Mouse (Mus musculus) activated CD4-positive, CD25-positive, alpha-beta regulatory T cell (primary cell): Measurements from ENCODE around the gene Itfg1. TPM values are rescaled to one million over a fixed set of nuclear protein-coding genes. Genes with fewer than 3 reads are reported as not detected.

Source experiments
- polyA plus RNA-seq, 2 experiments: library from polyadenylated mRNA; unstranded; fragments of 100-300 nt; shearing (Covaris generic); gene quantifications; one replicate each; pipeline ENCODE4 v1.2.1; 2017

The Itfg1 gene
- 10 to 100 TPM; 55.5 to 68.2 TPM for polyA plus RNA-seq

GRCm38 (mm10) chr8:85840657-85841488 is at the start of gene Itfg1, which contains the start of gene Phkb:
Gene Itfg1 (minus strand): TSS chr8:85840921.
Gene Phkb (plus strand): TSS chr8:85840959.

GRCm38 (mm10) chr8:85700751-85701351 is 139.9 kb downstream of the Itfg1 start, which contains the start of gene Neto2:
Gene Neto2 (minus strand): TSS chr8:85700924.

Other genes with a start within 250 kb of the Itfg1 start
- 1 to 10 TPM; 1.5 to 1.7 TPM for gene Neto2, start 140.0 kb downstream of the Itfg1 start, polyA plus RNA-seq
- gene Phkb, start within 50 bp of the Itfg1 start, polyA plus RNA-seq, result 10 to 100 TPM; 21.5 to 27.4 TPM